Mouse (Mus musculus): ENCODE measurements around the gene Rec114. TPM values are rescaled to one million over a fixed set of nuclear protein-coding genes. Genes with fewer than 3 reads are reported as not detected.

The Rec114 gene
- polyA plus RNA-seq, 1 experiment from 2014 or later = 2.8 TPM

GRCm38 (mm10) chr9:58651993-58652392 is 91.8 kb downstream of the Rec114 start:
- H3K4me1 ChIP-seq (replicated peaks; ENCODE audit: control insufficient read depth, insufficient read depth, low read length) = no peaks in the 10 kb centered on the region
- H3K4me3 ChIP-seq (replicated peaks; ENCODE audit: low read length) = no peak overlapping the region
- no peak overlapping the region for H3K9ac ChIP-seq
- peaks cover 22% of the 10 kb centered on the region for H3K36me3 ChIP-seq (replicated peaks; ENCODE audit: control insufficient read depth, insufficient read depth)
- no peaks in the 10 kb centered on the region for H3K9me3 ChIP-seq (ENCODE audit: control insufficient read depth, low read length)
- no peak for ATAC-seq (ENCODE audit: low FRiP score)
- H3K4me2 ChIP-seq (replicated peaks) = no peak overlapping the region
- peak; percentile 92 for DNase-seq (ENCODE audit: low spot score)
- no peak overlapping the region for H3K27ac ChIP-seq
- no peaks in the 10 kb centered on the region for H3K27me3 ChIP-seq (ENCODE audit: control insufficient read depth, insufficient read depth, low read length)
- WGBS = 54% methylated on average over 4 of the region's 4 CpGs

- no peak overlapping the region for H3K4me3 ChIP-seq (replicated peaks; ENCODE audit: low read length)
- no peak for ATAC-seq (ENCODE audit: low FRiP score)
- H3K27me3 ChIP-seq (ENCODE audit: control insufficient read depth, insufficient read depth, low read length) = no peaks in the 10 kb centered on the region
- no peaks in the 10 kb centered on the region for H3K9me3 ChIP-seq (ENCODE audit: control insufficient read depth, low read length)
- H3K27ac ChIP-seq = no peak overlapping the region
- 58% methylated on average over 4 of the region's 4 CpGs for WGBS
- no peaks in the 10 kb centered on the region for H3K4me1 ChIP-seq (replicated peaks; ENCODE audit: control insufficient read depth, insufficient read depth, low read length)
- H3K36me3 ChIP-seq (replicated peaks; ENCODE audit: control insufficient read depth, insufficient read depth) = peaks cover 37% of the 10 kb centered on the region
- DNase-seq (ENCODE audit: low spot score) = no peak
- H3K4me2 ChIP-seq (replicated peaks) = no peak overlapping the region
- H3K9ac ChIP-seq = no peak overlapping the region
These were observed 94.5 kb downstream of the Rec114 start for GRCm38 (mm10) chr9:58649265-58649626.

GRCm38 (mm10) chr9:58648406-58649264 is 95.1 kb downstream of the Rec114 start:
- Histone ChIP-seq H3K27ac (no peak overlapping the region), H3K4me3 (replicated peaks; ENCODE audit: low read length) (no peak overlapping the region), H3K9me3 (ENCODE audit: control insufficient read depth, low read length) (no peaks in the 10 kb centered on the region), H3K4me2 (replicated peaks) (no peak overlapping the region), H3K36me3 (replicated peaks; ENCODE audit: control insufficient read depth, insufficient read depth) (peaks cover 43% of the 10 kb centered on the region), H3K4me1 (replicated peaks; ENCODE audit: control insufficient read depth, insufficient read depth, low read length) (no peaks in the 10 kb centered on the region), H3K27me3 (ENCODE audit: control insufficient read depth, insufficient read depth, low read length) (no peaks in the 10 kb centered on the region), H3K9ac (no peak overlapping the region)
- DNase-seq (ENCODE audit: low spot score) (no peak), ATAC-seq (ENCODE audit: low FRiP score) (no peak)
- 53% methylated on average over 6 of the region's 6 CpGs for WGBS

GRCm38 (mm10) chr9:58630441-58630840 is 113.3 kb downstream of the Rec114 start:
- no peaks in the 10 kb centered on the region for H3K4me1 ChIP-seq (replicated peaks; ENCODE audit: control insufficient read depth, insufficient read depth, low read length)
- H3K36me3 ChIP-seq (replicated peaks; ENCODE audit: control insufficient read depth, insufficient read depth) = peaks cover 36% of the 10 kb centered on the region
- H3K4me2 ChIP-seq (replicated peaks) = no peak overlapping the region
- no peaks in the 10 kb centered on the region for H3K9me3 ChIP-seq (ENCODE audit: control insufficient read depth, low read length)
- H3K27ac ChIP-seq = no peak overlapping the region
- DNase-seq (ENCODE audit: low spot score) = no peak
- H3K27me3 ChIP-seq (ENCODE audit: control insufficient read depth, insufficient read depth, low read length) = no peaks in the 10 kb centered on the region
- no peak overlapping the region for H3K4me3 ChIP-seq (replicated peaks; ENCODE audit: low read length)
- WGBS = 96% methylated on average over 2 of the region's 2 CpGs
- no peak overlapping the region for H3K9ac ChIP-seq
- ATAC-seq (ENCODE audit: low FRiP score) = no peak

GRCm38 (mm10) chr9:58627197-58627596 is 116.6 kb downstream of the Rec114 start:
- no peaks in the 10 kb centered on the region for H3K9me3 ChIP-seq (ENCODE audit: control insufficient read depth, low read length)
- no peak for ATAC-seq (ENCODE audit: low FRiP score)
- H3K4me1 ChIP-seq (replicated peaks; ENCODE audit: control insufficient read depth, insufficient read depth, low read length) = no peaks in the 10 kb centered on the region
- H3K4me2 ChIP-seq (replicated peaks) = no peak overlapping the region
- no peak overlapping the region for H3K27ac ChIP-seq
- no peak overlapping the region for H3K9ac ChIP-seq
- no peak overlapping the region for H3K4me3 ChIP-seq (replicated peaks; ENCODE audit: low read length)
- WGBS = 88% methylated on average over 2 of the region's 2 CpGs
- DNase-seq (ENCODE audit: low spot score) = no peak
- H3K27me3 ChIP-seq (ENCODE audit: control insufficient read depth, insufficient read depth, low read length) = no peaks in the 10 kb centered on the region
- H3K36me3 ChIP-seq (replicated peaks; ENCODE audit: control insufficient read depth, insufficient read depth) = peaks cover 20% of the 10 kb centered on the region

DNA sequence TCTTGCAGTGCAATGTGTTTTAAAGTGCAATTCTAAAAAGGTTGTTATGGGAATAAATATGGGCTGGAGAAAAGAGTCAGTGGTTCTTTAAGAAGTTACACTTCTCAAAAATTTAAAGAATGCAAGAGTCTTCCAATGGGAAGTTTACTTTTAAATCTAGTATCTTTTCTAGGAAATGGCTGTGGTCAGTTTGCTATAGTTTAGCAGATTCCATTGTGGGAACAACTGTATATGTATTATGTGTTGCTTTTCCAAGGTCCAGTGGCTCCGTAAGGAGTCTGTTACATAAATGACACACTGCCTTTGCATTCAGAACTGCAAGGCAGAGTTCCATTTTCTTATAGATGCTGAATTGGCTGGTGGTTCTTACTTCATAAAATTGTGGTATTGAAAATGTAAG is 120.8 kb downstream of the Rec114 start:
- H3K9me3 ChIP-seq (ENCODE audit: control insufficient read depth, low read length) = no peaks in the 10 kb centered on the region
- H3K4me1 ChIP-seq (replicated peaks; ENCODE audit: control insufficient read depth, insufficient read depth, low read length) = no peaks in the 10 kb centered on the region
- no peak overlapping the region for H3K9ac ChIP-seq
- ATAC-seq (ENCODE audit: low FRiP score) (no peak), DNase-seq (ENCODE audit: low spot score) (no peak)
- no peak overlapping the region for H3K4me2 ChIP-seq (replicated peaks)
- no peaks in the 10 kb centered on the region; the same call in 1 of the 2 replicates for H3K36me3 ChIP-seq (replicated peaks; ENCODE audit: control insufficient read depth, insufficient read depth)
- H3K27ac ChIP-seq = no peak overlapping the region
- H3K4me3 ChIP-seq (replicated peaks; ENCODE audit: low read length) = no peak overlapping the region
- H3K27me3 ChIP-seq (ENCODE audit: control insufficient read depth, insufficient read depth, low read length) = no peaks in the 10 kb centered on the region
- 91% methylated on average over 1 of the region's 1 CpGs for WGBS

- Histone ChIP-seq H3K36me3 (replicated peaks; ENCODE audit: control insufficient read depth, insufficient read depth) (no peaks in the 10 kb centered on the region), H3K9me3 (ENCODE audit: control insufficient read depth, low read length) (no peaks in the 10 kb centered on the region), H3K4me1 (replicated peaks; ENCODE audit: control insufficient read depth, insufficient read depth, low read length) (no peaks in the 10 kb centered on the region), H3K9ac (no peak overlapping the region), H3K4me2 (replicated peaks) (no peak overlapping the region), H3K4me3 (replicated peaks; ENCODE audit: low read length) (no peak overlapping the region), H3K27ac (no peak overlapping the region), H3K27me3 (ENCODE audit: control insufficient read depth, insufficient read depth, low read length) (no peaks in the 10 kb centered on the region)
- ATAC-seq (ENCODE audit: low FRiP score) (no peak), DNase-seq (ENCODE audit: low spot score) (no peak)
- 87% methylated on average over 3 of the region's 3 CpGs for WGBS
These were observed 128.5 kb downstream of the Rec114 start for GRCm38 (mm10) chr9:58615064-58615938.

DNA sequence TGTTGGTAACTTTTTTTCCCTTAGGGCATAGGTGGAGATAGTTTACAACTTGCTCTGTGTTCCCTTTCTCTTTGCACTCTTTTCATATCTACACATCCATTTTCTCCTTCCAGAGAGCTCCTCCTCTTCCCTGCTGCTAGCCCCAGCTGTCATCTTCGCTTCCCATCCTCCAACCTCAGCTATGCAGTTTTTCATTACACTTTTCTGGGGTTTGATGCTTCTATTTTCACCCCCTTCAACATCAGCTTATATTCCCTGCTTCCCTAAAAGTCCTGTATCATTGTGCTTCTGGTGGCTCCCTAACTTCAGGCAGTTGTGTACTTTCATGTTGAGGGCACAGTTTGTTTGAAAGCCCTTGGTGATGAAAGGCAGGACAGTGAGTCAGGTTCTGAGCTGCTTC is 130.0 kb downstream of the Rec114 start:
- ATAC-seq (ENCODE audit: low FRiP score) (no peak), DNase-seq (ENCODE audit: low spot score) (no peak)
- Histone ChIP-seq H3K27ac (no peak overlapping the region), H3K4me2 (replicated peaks) (no peak overlapping the region), H3K27me3 (ENCODE audit: control insufficient read depth, insufficient read depth, low read length) (no peaks in the 10 kb centered on the region), H3K4me1 (replicated peaks; ENCODE audit: control insufficient read depth, insufficient read depth, low read length) (no peaks in the 10 kb centered on the region), H3K9ac (no peak overlapping the region), H3K9me3 (ENCODE audit: control insufficient read depth, low read length) (no peaks in the 10 kb centered on the region), H3K36me3 (replicated peaks; ENCODE audit: control insufficient read depth, insufficient read depth) (no peaks in the 10 kb centered on the region), H3K4me3 (replicated peaks; ENCODE audit: low read length) (no peak overlapping the region)
- 86% methylated on average over 1 of the region's 1 CpGs for WGBS

Data from hindbrain, embryonic 14.5 days (tissue).